Mouse (Mus musculus) monocyte, adult 2 months (primary cell): ENCODE data around the gene Mip.
"Not testable (repeated sequence)": the region's sequence is repeated elsewhere in the genome, so short reads cannot be mapped to it uniquely, and the experiment has no call there.

Experiments used
- DNase-seq, 2 experiments: peaks; one replicate each; pipeline ENCODE4 v3.0.0; 2022; ENCODE audit warnings: low spot score in 2 of 2, low read depth in 1 of 2

The Mip gene

GRCm38 (mm10) chr10:128244121-128244520, 18.5 kb downstream of the Mip start:
- no peak for DNase-seq

- DNase-seq: no peak
These were observed 21.5 kb downstream of the Mip start for GRCm38 (mm10) chr10:128247020-128247732.

GRCm38 (mm10) chr10:128250565-128250964, 24.9 kb downstream of the Mip start:
- DNase-seq: no peak

GRCm38 (mm10) chr10:128253677-128254255, 28.1 kb downstream of the Mip start, which contains the start of gene Apon:
TSS of gene Apon (plus strand) at chr10:128254096.
- DNase-seq: no peak

GRCm38 (mm10) chr10:128255925-128256324, 30.3 kb downstream of the Mip start:
- DNase-seq: no peak

- DNase-seq: no peak
These were observed 30.7 kb downstream of the Mip start for GRCm38 (mm10) chr10:128256328-128256727.

- peak; percentile 20 to 27 for DNase-seq
These were observed 33.3 kb downstream of the Mip start for GRCm38 (mm10) chr10:128258953-128259352.

GRCm38 (mm10) chr10:128259946-128260345, 34.3 kb downstream of the Mip start:
- no peak for DNase-seq

GRCm38 (mm10) chr10:128260376-128260775, 34.7 kb downstream of the Mip start:
- not testable (repeated sequence) for DNase-seq

- no peak for DNase-seq
These were observed 36.7 kb downstream of the Mip start for GRCm38 (mm10) chr10:128262300-128262699.

- no peak for DNase-seq
These were observed 38.0 kb downstream of the Mip start for GRCm38 (mm10) chr10:128263393-128264310.

- DNase-seq: no peak
These were observed 42.7 kb downstream of the Mip start, which contains the start of gene Apof for GRCm38 (mm10) chr10:128268371-128268770. TSS of gene Apof (plus strand) at chr10:128268671.

- DNase-seq: no peak
These were observed 43.7 kb downstream of the Mip start for GRCm38 (mm10) chr10:128269206-128269910.

- DNase-seq: peak; percentile 81 to 87
These were observed 44.7 kb downstream of the Mip start, which contains the start of gene Stat2 for GRCm38 (mm10) chr10:128270287-128270841. TSS of gene Stat2 (plus strand) at chr10:128270559.

GRCm38 (mm10) chr10:128270866-128271265, 45.2 kb downstream of the Mip start:
- DNase-seq: no peak

GRCm38 (mm10) chr10:128271883-128272282, 46.2 kb downstream of the Mip start:
- DNase-seq: no peak

- not testable (repeated sequence) for DNase-seq
These were observed 47.3 kb downstream of the Mip start for GRCm38 (mm10) chr10:128272819-128273439.

GRCm38 (mm10) chr10:128275374-128275773, 49.7 kb downstream of the Mip start:
- not testable (repeated sequence) for DNase-seq

- DNase-seq: no peak
These were observed 52.5 kb downstream of the Mip start for GRCm38 (mm10) chr10:128278158-128278557.

GRCm38 (mm10) chr10:128280943-128281342, 55.3 kb downstream of the Mip start:
- DNase-seq: no peak
